Mouse (Mus musculus) forebrain, embryonic 14.5 days (tissue): ENCODE measurements at regions not wholly inside any gene's neighbourhood (a gene's known extent, or its start where the extent isn't known, plus 50 kb on each side); places are given as distances from the start of the nearest gene placed in this dataset.

ENCODE experiments used
- ATAC-seq: fragments of 200-750 bp; cut with Nextera tagmentation; 2 replicates; pipeline ENCODE4 v1.8.0; 2017; ENCODE audit warnings: mild to moderate bottlenecking, moderate library complexity
- DNase-seq: peaks from one replicate; pipeline ENCODE4 v3.0.0-alpha.2; 2015; ENCODE audit warnings: low spot score
- H3K27ac ChIP-seq: fragments of 300-500 bp; sonication (generic); 2 replicates; pipeline ENCODE4 v1.5.1; 2014; ENCODE audit warnings: low read depth, mild to moderate bottlenecking, control low read depth, low read length, moderate library complexity
- H3K27me3 ChIP-seq: fragments of 300-500 bp; sonication (generic); replicated peaks from 2 replicates; pipeline ENCODE4 v1.6.1; 2014; ENCODE audit warnings: low read length, control low read depth, mixed read lengths; ENCODE audit not compliant: control insufficient read depth, insufficient read depth
- H3K36me3 ChIP-seq: fragments of 300-500 bp; sonication (generic); 2 replicates; pipeline ENCODE4 v1.6.1; 2014; ENCODE audit warnings: low read length, control low read depth; ENCODE audit not compliant: control insufficient read depth, insufficient read depth
- H3K4me1 ChIP-seq: fragments of 300-500 bp; sonication (generic); 2 replicates; pipeline ENCODE4 v1.6.1; 2014; ENCODE audit warnings: antibody characterized with exemption, low read length, control low read depth; ENCODE audit not compliant: control insufficient read depth, insufficient read depth
- H3K4me2 ChIP-seq: fragments of 300-500 bp; sonication (generic); 2 replicates; pipeline ENCODE4 v1.6.1; 2014; ENCODE audit warnings: mild to moderate bottlenecking, control low read depth, low read length
- H3K4me3 ChIP-seq: fragments of 300-500 bp; sonication (generic); 2 replicates; pipeline ENCODE4 v1.5.1; 2014; ENCODE audit warnings: low read depth, low read length, control low read depth
- H3K9ac ChIP-seq: fragments of 300-500 bp; sonication (generic); 2 replicates; pipeline ENCODE4 v1.6.1; 2014; ENCODE audit warnings: mild to moderate bottlenecking, low read length, control low read depth, moderate library complexity
- H3K9me3 ChIP-seq: fragments of 300-500 bp; sonication (generic); replicated peaks from 2 replicates; pipeline ENCODE4 v1.6.1; 2016; ENCODE audit warnings: low read length, control low read depth, mixed read lengths; ENCODE audit not compliant: control insufficient read depth
- WGBS: fragments of 180-500 bp; shearing (Covaris S2); extraction: QIAGEN DNeasy Blood & Tissue Kit; methylation state at CpG from one replicate; pipeline ENCODE4 v1.1.7; 2014; 5-methylcytosine and 5-hydroxymethylcytosine counted together

- Histone ChIP-seq H3K9ac (no peak overlapping the region), H3K27me3 (no peaks in the 10 kb centered on the region), H3K27ac (no peak overlapping the region), H3K4me2 (no peak overlapping the region), H3K4me1 (no peaks in the 10 kb centered on the region), H3K9me3 (no peaks in the 10 kb centered on the region), H3K4me3 (no peak overlapping the region), H3K36me3 (no peaks in the 10 kb centered on the region)
- DNase-seq (no peak), ATAC-seq (no peak)
- WGBS: 62% methylated on average over 4 of the region's 4 CpGs
These were observed 180.0 kb upstream of the Msx2 start for GRCm38 (mm10) chr13:53652826-53653225.

- Histone ChIP-seq H3K4me2 (no peak overlapping the region), H3K27ac (no peak overlapping the region), H3K4me1 (no peaks in the 10 kb centered on the region), H3K4me3 (no peak overlapping the region), H3K36me3 (no peaks in the 10 kb centered on the region), H3K9me3 (no peaks in the 10 kb centered on the region), H3K27me3 (no peaks in the 10 kb centered on the region), H3K9ac (no peak overlapping the region)
- WGBS: 95% methylated on average over 15 of the region's 15 CpGs
- no peak for ATAC-seq
- DNase-seq: no peak
These were observed 175.5 kb upstream of the Msx2 start for GRCm38 (mm10) chr13:53648353-53648752.

GRCm38 (mm10) chr13:53642557-53642956, 169.7 kb upstream of the Msx2 start:
- Histone ChIP-seq H3K9ac (no peak overlapping the region), H3K36me3 (no peaks in the 10 kb centered on the region), H3K27me3 (no peaks in the 10 kb centered on the region), H3K4me1 (peaks cover 3% of the 10 kb centered on the region; the same call in 1 of the 2 replicates), H3K9me3 (no peaks in the 10 kb centered on the region), H3K27ac (no peak overlapping the region), H3K4me2 (no peak overlapping the region), H3K4me3 (no peak overlapping the region)
- ATAC-seq (no peak; the same call in 1 of the 2 replicates), DNase-seq (peak; percentile 52)
- 35% methylated on average over 5 of the region's 5 CpGs for WGBS

- no peak for ATAC-seq
- 81% methylated on average over 5 of the region's 5 CpGs for WGBS
- peak; percentile 19 for DNase-seq
These were observed 166.7 kb upstream of the Msx2 start for GRCm38 (mm10) chr13:53639584-53639983.

GRCm38 (mm10) chr13:53639115-53639514, 166.2 kb upstream of the Msx2 start:
- no peak for ATAC-seq
- Histone ChIP-seq H3K9me3 (no peaks in the 10 kb centered on the region), H3K4me2 (no peak overlapping the region), H3K27ac (no peak overlapping the region), H3K27me3 (0 out of 2 replicates have a peak, but pooled peaks cover 5% of the 10 kb centered on the region), H3K9ac (no peak overlapping the region), H3K4me3 (no peak overlapping the region), H3K36me3 (no peaks in the 10 kb centered on the region), H3K4me1 (peaks cover 3% of the 10 kb centered on the region; the same call in 1 of the 2 replicates)
- DNase-seq: no peak
- 81% methylated on average over 10 of the region's 10 CpGs for WGBS

More at GRCm38 (mm10) chr13:53639584-53639983, 166.7 kb upstream of the Msx2 start:
- Histone ChIP-seq H3K9ac (no peak overlapping the region), H3K27me3 (0 out of 2 replicates have a peak, but pooled peaks cover 5% of the 10 kb centered on the region), H3K9me3 (no peaks in the 10 kb centered on the region), H3K4me1 (peaks cover 3% of the 10 kb centered on the region; the same call in 1 of the 2 replicates), H3K27ac (no peak overlapping the region), H3K36me3 (no peaks in the 10 kb centered on the region), H3K4me3 (no peak overlapping the region), H3K4me2 (no peak overlapping the region)

GRCm38 (mm10) chr13:53636011-53636410, 163.1 kb upstream of the Msx2 start:
- no peak overlapping the region for H3K9ac ChIP-seq
- H3K4me3 ChIP-seq: no peak overlapping the region
- no peak for DNase-seq
- no peak overlapping the region for H3K4me2 ChIP-seq
- ATAC-seq: no peak
- H3K36me3 ChIP-seq: no peaks in the 10 kb centered on the region
- 0 out of 2 replicates have a peak, but pooled peaks cover 5% of the 10 kb centered on the region for H3K27me3 ChIP-seq
- H3K9me3 ChIP-seq: no peaks in the 10 kb centered on the region
- no peak overlapping the region for H3K27ac ChIP-seq
- no peaks in the 10 kb centered on the region for H3K4me1 ChIP-seq
- 88% methylated on average over 5 of the region's 5 CpGs for WGBS

- Histone ChIP-seq H3K9ac (no peak overlapping the region), H3K27me3 (0 out of 2 replicates have a peak, but pooled peaks cover 5% of the 10 kb centered on the region), H3K9me3 (no peaks in the 10 kb centered on the region), H3K36me3 (no peaks in the 10 kb centered on the region), H3K4me1 (no peaks in the 10 kb centered on the region), H3K4me2 (no peak overlapping the region), H3K27ac (no peak overlapping the region), H3K4me3 (no peak overlapping the region)
- DNase-seq: peak; percentile 85
- peak; percentile 82 for ATAC-seq
- 17% methylated on average over 9 of the region's 9 CpGs for WGBS
These were observed 161.8 kb upstream of the Msx2 start for GRCm38 (mm10) chr13:53634637-53635203.

GRCm38 (mm10) chr13:53598050-53598449, 125.2 kb upstream of the Msx2 start:
- no peak overlapping the region for H3K27ac ChIP-seq
- ATAC-seq (no peak), DNase-seq (no peak)
- no peak overlapping the region for H3K9ac ChIP-seq
- no peaks in the 10 kb centered on the region for H3K9me3 ChIP-seq
- H3K27me3 ChIP-seq: 0 out of 2 replicates have a peak, but pooled peaks cover 1% of the 10 kb centered on the region
- H3K4me3 ChIP-seq: no peak overlapping the region
- 74% methylated on average over 10 of the region's 10 CpGs for WGBS
- no peaks in the 10 kb centered on the region for H3K36me3 ChIP-seq
- no peaks in the 10 kb centered on the region for H3K4me1 ChIP-seq
- H3K4me2 ChIP-seq: no peak overlapping the region
